Comparison of ENCODE assay signal across 17 mouse cellular contexts in genomic region chr15:64511176-64511575, GRCm38 (mm10).
DNase-seq lines count a peak whose midpoint lies in the region; ATAC-seq and TF ChIP-seq lines count a peak whose summit lies in the region.
"Had no signal": no experiment of that assay in that cellular context is flagged by ENCODE, and none has a peak within 500 bp of the region (broad histone marks: within the 10 kb centered on the region; RNA-seq: fewer than 3 reads in every experiment).

No protein-coding gene starts in this region.

- peaks cover 14% of the 10 kb centered on the region for H3K4me1 ChIP-seq in heart, embryonic 10.5 days
- peaks cover 4% of the 10 kb centered on the region for H3K4me1 ChIP-seq in heart, adult 2 months (ENCODE audit: control insufficient read depth, insufficient read depth, low read length)
- H3K4me1 ChIP-seq in heart, embryonic 14.5 days (ENCODE audit: control insufficient read depth in 2 of 2, insufficient read depth in 2 of 2, low read length in 2 of 2) = peaks cover 3 to 15% of the 10 kb centered on the region in 2 experiments; a peak in 3 of 4 replicates

- no peaks in the 10 kb centered on the region for H3K9me3 ChIP-seq in heart, embryonic 10.5 days
- H3K9me3 ChIP-seq in heart, embryonic 14.5 days (ENCODE audit: control insufficient read depth, low read length) = no peaks in the 10 kb centered on the region
- H3K9me3 ChIP-seq: hindbrain, embryonic 13.5 days had no signal

- no peak overlapping the region for H3K4me2 ChIP-seq in heart, embryonic 14.5 days (ENCODE audit: low read length)
- H3K4me2 ChIP-seq: hindbrain, embryonic 13.5 days had no signal

- TF ChIP-seq EP300 in heart, adult 2 months (IDR thresholded peaks at IDR 0.05; ENCODE audit: insufficient read depth, low read depth, low read length) = no peak

- no peak for DNase-seq in heart, embryonic 10.5 days (ENCODE audit: low spot score)
- DNase-seq in heart, adult 2 months = no peak
- no peak for DNase-seq in heart, postnatal 25 days (ENCODE audit: low spot score)
- peak; percentile 80 for DNase-seq in Muller cell, postnatal 12 days (ENCODE audit: inconsistent ontology term)
- peak; percentile 20 for DNase-seq in retina, postnatal 7 days (ENCODE audit: low read depth, low spot score)
- no peak for DNase-seq in right cerebral cortex, postnatal 4 days
- DNase-seq: adrenal gland, adult 8-10 months; adrenal gland, postnatal 36 days; cerebellum, adult 2 months; cerebellum, postnatal 10 days; gastrocnemius, postnatal 14 days; kidney, adult 11 months had no signal

- no peaks in the 10 kb centered on the region for H3K36me3 ChIP-seq in heart, embryonic 10.5 days
- peaks cover 2% of the 10 kb centered on the region; the same call in 1 of the 2 replicates for H3K36me3 ChIP-seq in heart, adult 2 months (ENCODE audit: control insufficient read depth, insufficient read depth, low read length)
- H3K36me3 ChIP-seq in heart, embryonic 14.5 days (ENCODE audit: control insufficient read depth, insufficient read depth, low read length) = no peaks in the 10 kb centered on the region
- H3K36me3 ChIP-seq: hindbrain, embryonic 13.5 days had no signal

- TF ChIP-seq POLR2A in heart, adult 2 months (IDR thresholded peaks at IDR 0.05; ENCODE audit: insufficient read depth, low read depth, low read length) = no peak

- no peak overlapping the region for H3K9ac ChIP-seq in heart, adult 2 months (ENCODE audit: low read depth, low read length)
- no peak overlapping the region for H3K9ac ChIP-seq in heart, embryonic 14.5 days (ENCODE audit: low read length)
- H3K9ac ChIP-seq: hindbrain, embryonic 13.5 days had no signal

- no peaks in the 10 kb centered on the region for H3K27me3 ChIP-seq in heart, embryonic 10.5 days (ENCODE audit: insufficient read depth, poor library complexity, severe bottlenecking)
- H3K27me3 ChIP-seq in heart, adult 2 months (ENCODE audit: control insufficient read depth, insufficient read depth, low read length) = no peaks in the 10 kb centered on the region
- H3K27me3 ChIP-seq in heart, embryonic 14.5 days (ENCODE audit: control insufficient read depth, insufficient read depth, low read length) = no peaks in the 10 kb centered on the region
- H3K27me3 ChIP-seq: CH12.LX; hindbrain, embryonic 13.5 days had no signal

- H3K4me3 ChIP-seq in heart, embryonic 10.5 days = no peak overlapping the region
- H3K4me3 ChIP-seq in heart, adult 2 months = no peak overlapping the region
- no peak overlapping the region for H3K4me3 ChIP-seq in heart, embryonic 14.5 days (ENCODE audit: control insufficient read depth in 1 of 2, insufficient read depth in 1 of 2, low read depth in 1 of 2, low read length in 2 of 2)
- H3K4me3 ChIP-seq: hindbrain, embryonic 13.5 days had no signal

- no peaks in the 10 kb centered on the region for H3K79me2 ChIP-seq in heart, adult 2 months (replicated peaks; ENCODE audit: control insufficient read depth, insufficient read depth, low read length)

- no peak for ATAC-seq in heart, embryonic 14.5 days (ENCODE audit: insufficient number of reproducible peaks, insufficient read depth, low FRiP score, low read depth)
- ATAC-seq: forebrain, embryonic 16.5 days; hindbrain, postnatal 0 days had no signal

- WGBS in heart, embryonic 10.5 days = 62% methylated on average over 2 of the region's 2 CpGs
- 54% methylated on average over 2 of the region's 2 CpGs for WGBS in heart, adult 2 months
- WGBS in heart, embryonic 14.5 days = 39% methylated on average over 2 of the region's 2 CpGs

- no peak for TF ChIP-seq CTCF in heart, adult 2 months (IDR thresholded peaks at IDR 0.05)

- intact Hi-C loops in heart, adult 2 months (cut with DNase I) = no loop called here
- intact Hi-C loops in heart, postnatal 25 days (cut with DNase I) = no loop called here

- H3K27ac ChIP-seq in heart, embryonic 10.5 days = peak overlapping the region; percentile 53
- no peak overlapping the region for H3K27ac ChIP-seq in heart, adult 2 months
- peak overlapping the region; percentile 68 to 69 for H3K27ac ChIP-seq in heart, embryonic 14.5 days (replicated peaks in 1 of 2; ENCODE audit: control insufficient read depth in 1 of 2, insufficient read depth in 1 of 2, low read depth in 2 of 2, low read length in 2 of 2)
- H3K27ac ChIP-seq: hindbrain, embryonic 13.5 days; hindbrain, postnatal 0 days had no signal

Comparison
In these comparisons a context has a peak if more than half of its experiments do, and no peak if none do; other contexts are left out.
1. DNase-seq: peak in Muller cell, postnatal 12 days (single experiment) and retina, postnatal 7 days (single experiment); none in heart, embryonic 10.5 days (single experiment), heart, adult 2 months (0 of 2), heart, postnatal 25 days (single experiment) and right cerebral cortex, postnatal 4 days (single experiment).